Mouse (Mus musculus) embryo, embryonic 10.5 days (tissue): ENCODE data around the gene Ccng1.

Experiments
- DNase-seq: peaks from one replicate; pipeline ENCODE4 v3.0.0-alpha.2; 2015; ENCODE audit warnings: low spot score

The Ccng1 gene

DNA sequence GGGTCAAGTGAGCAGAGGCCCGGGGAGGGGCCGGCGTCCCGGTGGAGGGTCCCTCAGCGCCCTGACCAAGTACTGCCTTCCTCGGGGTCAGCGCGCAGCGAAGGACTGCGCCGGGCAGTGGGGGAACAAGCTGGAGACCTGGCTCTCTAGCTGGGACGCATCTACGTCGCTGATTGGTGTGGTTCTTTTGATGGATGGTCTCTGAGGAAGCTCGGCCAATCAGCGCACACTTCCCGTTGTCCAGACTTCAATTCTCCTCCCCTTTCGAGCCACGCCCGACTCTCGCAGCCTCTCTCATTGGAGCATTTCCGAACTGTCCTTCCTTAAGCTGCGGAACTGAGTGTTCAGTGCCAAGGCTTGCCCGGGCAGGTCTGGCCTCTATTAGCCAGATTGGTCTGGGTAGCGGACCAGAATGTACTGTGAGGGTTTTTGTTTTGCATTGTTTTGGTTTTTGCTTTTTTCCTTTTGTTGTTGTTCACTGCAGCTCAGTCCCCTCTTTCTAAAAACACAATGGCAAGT is at the start of gene Ccng1:
Gene Ccng1 (minus strand): TSS at position 203 of the 519 bp plus-strand sequence.
- peak; percentile 96 for DNase-seq

DNA sequence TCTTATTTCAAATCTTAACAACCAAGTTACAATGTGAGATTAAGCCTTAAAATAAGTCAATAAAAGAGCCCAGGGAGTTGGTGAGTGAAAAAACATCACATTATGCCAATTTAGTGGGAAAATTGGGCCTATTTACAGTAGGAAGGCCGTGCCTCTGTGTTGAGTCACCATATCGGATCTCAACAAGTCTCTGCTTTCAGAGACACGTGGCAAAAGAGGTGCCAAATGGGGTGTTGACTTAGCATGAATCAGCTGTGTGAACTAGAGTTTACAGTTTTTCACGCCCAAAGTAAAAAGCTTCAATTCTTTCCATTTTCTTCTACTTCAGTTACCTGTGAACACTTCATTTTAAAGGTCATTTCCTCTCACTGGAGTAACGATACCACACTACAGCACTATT is 35.2 kb upstream of the Ccng1 start:
- no peak for DNase-seq

DNA sequence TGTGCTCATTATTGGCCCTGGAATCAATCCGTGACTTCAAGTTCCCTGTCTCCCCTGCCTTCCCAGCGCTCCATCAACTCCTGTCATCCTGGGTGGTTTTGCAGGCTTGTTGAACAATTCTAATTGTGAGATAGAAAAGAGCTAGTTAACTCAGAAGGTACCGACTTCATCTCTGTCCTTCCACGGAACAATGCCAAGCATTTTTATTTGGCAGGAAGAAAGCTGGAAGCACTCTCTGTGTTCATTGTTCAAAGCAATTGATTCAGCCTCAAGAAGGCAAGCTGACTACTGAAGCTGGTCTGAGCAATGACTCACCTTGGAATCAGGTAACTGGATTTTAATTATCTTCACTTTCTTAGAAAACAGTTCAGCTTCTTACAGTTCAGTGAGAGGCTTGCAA is 34.6 kb upstream of the Ccng1 start:
- no peak for DNase-seq

DNA sequence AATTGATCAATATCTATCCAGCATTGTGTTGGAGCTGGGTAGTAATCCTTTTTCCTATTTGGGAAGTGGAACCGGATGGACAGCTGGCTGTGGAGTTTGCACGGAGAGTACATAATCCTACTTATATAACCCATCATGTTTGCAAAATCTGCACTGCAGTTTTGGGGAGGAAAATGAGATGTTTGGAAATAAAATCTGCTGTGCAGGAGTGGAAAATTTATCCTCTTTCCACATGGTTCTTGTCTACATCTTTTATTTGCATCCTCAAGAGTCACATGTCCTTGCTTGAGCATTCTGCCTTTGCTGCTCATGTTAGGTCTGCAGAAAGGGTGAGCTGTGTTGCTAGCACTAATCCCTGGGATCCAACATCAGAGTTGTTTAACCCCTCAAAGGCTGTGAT is 31.8 kb upstream of the Ccng1 start:
- no peak for DNase-seq

DNA sequence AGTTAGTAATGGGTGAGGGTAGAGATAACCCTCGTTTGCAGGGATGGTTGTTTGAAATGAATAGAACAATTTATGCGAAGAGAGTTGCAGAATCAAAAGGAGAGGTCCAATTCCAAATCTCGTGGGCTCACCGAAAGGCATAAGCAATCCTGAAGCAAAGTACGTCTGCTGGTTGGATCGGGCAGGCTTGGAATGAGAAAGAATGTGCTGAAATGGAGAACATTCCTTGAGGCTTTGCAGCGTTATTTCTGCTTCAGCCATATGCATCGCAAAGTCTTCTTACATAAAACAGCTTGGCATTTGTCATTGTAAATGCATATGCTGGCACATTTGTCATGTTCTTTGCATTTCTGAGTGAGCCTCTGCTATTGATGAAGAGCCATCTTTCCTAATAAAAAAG is 29.2 kb upstream of the Ccng1 start:
- no peak for DNase-seq

DNA sequence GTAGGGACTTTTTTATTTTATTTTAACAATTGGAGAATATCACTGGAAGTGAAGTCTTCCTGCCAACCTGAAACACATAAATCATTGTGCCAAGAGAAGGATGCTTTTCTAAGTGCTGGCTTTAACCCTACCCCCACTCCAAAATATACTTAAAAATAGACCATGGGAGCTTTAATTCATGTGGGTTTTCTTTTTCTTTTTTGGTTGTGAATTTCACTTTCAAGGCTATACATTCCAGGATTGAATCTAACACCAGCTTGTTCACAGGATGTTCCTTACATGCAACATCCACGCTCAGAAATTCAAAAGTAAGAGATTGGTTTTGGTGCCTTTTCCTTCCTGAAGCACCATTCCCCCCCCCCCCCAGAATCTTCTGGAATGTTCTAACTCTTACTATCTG is 28.2 kb upstream of the Ccng1 start:
- no peak for DNase-seq

DNA sequence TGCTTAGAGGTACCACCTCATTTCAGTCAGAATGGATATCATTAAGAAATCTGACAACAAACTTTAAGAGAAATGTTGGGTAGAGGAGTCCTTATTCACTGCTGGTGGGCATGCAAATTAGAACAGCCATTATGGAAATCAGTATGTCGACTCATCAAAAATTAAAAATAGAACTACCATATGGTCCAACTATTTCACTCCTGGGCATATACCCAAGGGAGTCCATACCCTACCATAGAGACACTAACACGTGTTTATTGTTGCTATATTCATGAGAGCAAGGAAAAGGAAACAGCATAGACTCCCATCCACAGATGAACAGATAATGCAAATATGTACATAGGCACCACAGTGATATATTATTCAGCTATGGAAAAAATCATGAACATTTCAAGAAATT is 26.7 kb upstream of the Ccng1 start:
- no peak for DNase-seq

DNA sequence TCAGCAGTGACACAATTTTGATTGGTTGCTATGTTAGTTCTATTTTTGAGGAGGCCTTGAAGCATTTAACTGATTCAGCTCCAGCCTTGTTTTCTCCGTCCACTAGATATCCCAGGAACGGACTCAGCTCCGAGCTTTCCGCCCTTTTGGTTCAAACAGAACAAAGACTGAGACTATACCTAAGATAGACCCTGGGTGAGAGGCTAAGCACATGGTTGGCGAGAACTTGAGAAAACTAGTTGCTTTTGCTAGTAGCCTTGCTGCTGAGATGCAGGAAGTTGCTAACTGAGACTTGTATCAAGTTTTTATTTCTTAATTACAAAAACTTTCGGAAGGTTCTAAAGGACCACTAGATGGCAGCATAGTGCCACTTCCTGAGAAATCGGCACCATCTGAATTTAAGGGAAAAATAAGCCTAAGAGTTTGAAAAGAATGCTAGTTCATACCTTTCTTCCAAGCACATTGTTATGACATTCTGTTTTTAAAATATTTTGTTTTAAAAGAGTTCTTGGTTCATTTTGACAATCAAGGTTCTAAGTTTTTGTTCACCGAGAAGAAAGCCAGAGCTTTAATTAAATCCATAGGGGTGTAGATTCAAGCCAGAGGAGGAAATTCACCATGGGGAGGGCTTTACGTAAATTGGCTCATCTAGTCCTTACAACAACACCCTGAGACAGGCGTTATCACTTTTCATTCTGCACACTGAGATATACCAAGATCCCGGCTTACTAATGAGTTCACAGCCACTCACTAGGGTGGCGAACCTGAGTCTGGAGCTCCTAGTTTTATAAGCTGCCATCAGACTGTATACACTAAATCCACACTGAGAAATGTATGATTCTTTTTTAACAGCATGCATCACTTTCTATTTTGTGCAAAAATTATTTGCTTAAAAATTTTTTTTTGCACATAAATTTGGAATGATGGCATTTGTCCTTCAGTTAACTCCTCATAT is 20.5 kb upstream of the Ccng1 start:
- peak; percentile 80 for DNase-seq

DNA sequence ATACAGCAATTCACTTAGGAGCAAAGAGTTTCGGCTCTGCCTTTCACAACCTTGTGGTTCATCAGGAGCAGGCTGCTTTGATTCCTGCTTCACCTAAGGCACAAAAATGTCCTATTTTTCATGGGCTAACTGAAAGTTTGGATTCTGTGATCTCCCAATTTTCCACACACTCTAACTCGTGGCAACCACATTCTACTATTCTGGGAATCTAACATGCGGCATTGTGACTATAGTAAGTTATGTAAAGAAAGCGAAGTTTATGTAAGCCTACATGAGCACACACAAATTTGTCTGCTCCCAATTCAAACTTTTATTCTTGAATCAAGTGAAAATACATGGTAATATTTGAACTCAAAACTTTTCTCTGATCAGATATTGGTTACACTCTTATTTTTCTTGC is 9.6 kb upstream of the Ccng1 start:
- DNase-seq, result no peak

DNA sequence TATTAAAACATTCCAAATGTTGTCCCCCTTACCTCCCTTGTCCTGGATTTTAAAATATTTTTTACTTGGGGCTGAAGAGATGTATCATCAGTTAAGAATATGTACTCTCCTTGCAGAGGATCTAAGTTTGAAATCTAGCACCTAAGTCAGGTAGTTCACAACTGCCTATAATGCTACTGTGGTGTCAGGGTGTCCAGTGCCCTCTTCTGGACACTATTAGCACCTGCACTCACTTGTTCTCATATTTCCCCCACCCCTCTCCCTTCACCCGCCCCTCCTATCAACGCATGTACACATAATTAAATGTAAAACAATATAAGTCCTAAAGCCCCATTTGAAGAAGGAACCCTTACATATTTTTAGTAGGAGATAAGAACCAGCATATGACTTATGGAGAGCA is 8.3 kb upstream of the Ccng1 start:
- peak; percentile 33 for DNase-seq

DNA sequence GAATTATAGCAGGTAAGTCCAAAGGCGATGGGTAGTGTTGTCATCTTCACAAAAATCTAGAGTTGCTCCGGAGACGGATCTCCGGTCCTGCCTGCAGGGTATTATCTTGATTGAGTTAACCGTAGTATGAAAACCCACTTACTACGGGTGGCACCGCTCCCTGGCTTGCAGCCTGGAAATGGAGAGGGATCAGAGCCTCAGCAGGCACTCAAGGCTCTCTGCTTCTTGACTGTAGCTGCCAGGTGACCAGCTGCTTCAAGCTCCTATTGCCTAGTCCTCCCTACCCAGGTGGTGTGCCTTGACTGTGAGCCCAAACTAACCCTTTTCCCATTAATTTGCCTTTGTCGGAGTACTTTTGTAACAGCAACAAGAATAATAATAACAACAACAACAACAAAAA is 4.8 kb upstream of the Ccng1 start:
- DNase-seq, result no peak

DNA sequence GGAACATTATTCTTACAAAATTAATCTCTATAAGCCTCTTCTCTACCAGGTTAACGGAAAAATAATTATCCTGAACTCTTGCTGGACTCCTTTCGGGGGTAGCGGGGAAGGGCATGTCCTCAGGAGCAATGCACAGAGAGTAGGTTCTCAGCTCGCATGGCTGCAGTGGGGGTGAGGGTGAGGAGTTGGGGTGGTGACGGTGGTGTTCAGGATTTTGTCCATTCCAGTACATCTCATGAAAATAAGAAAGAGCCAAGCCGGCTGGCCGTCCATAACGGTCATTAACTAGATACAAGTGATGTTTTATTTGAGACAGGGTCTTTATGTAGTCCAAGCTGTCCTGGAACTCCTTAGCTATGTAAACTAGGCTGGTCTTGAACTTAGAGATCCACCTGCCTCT is 857 bp upstream of the Ccng1 start:
- no peak for DNase-seq

DNA sequence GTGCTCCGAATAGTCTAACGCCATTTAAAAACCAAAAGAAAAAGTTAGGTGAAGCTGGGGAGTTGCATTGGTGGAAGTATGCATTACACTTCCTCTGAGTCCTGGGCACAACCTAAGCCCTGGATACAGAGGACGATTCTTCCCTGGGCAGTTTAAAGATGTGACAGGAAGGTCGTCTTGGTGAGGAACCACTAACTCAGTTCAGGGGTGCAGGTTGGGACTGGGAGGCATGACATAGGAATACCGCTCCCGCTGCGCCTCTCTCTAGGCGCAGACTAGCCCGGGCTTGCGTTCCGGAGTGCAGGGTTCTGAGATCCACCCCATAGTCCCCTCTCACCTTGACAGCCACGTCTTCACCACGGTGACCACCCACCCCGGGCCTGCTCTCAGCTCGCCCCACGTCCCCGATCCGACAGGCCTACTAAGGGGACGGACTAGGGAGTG is 425 bp downstream of the Ccng1 start:
- DNase-seq, result no peak

DNA sequence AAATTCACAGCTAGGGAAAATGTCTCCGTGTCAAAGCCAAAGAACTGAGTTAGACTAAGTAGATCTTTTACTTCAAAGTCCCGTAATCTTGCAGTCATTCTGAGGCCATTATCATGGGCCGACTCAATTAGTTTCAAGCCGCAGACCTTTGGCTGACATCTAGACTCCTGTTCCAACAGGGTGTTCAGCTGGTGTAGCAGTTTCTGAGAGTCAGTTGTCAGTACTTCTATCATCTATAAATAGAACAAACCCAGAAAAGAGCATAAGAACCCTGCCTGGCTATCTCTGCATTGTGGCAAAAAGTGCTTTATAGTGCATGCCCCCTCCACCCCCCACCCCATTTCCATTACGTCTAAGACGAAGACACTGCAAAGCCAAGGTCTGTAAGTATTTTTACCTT is 1.3 kb downstream of the Ccng1 start:
- DNase-seq, result no peak

DNA sequence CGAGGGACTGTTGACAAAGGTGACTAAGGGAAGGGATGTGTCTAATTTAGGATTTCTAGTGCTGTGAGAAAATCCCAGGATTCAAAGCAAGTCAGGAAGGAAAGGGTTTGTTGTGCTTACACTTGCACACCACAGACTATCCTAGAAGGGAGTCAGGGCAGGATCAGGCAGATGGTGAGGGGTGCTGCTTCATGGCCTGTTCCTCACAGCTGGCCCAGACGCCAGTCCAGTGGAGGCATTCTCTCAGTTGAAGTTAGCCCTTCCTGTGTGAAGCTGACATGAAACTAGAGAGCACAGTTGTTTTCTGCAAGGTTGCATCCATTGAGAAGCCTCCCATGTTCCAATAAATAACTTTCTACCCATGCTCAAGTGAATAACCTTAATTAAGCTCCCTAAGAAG is 7.4 kb downstream of the Ccng1 start:
- DNase-seq, result no peak

DNA sequence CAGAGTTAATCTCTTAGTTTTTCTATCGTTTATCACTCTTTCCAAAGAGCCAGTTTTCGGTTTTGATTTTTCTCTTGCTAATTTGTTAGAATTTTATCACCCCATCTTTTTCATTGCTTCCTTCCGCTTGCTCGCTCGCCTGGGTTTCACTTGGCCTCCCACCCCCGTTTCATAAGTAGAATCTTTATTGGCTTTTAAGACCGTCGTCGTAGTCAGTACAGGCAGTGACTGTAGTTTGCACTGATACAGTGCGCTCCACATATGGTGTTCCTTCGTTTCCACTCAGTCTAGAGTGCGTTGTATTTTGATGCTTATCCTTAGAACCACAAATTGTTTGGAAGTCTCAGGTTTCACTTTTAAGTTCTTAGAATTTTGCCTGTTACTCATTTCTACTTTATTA is 8.8 kb downstream of the Ccng1 start:
- no peak for DNase-seq

DNA sequence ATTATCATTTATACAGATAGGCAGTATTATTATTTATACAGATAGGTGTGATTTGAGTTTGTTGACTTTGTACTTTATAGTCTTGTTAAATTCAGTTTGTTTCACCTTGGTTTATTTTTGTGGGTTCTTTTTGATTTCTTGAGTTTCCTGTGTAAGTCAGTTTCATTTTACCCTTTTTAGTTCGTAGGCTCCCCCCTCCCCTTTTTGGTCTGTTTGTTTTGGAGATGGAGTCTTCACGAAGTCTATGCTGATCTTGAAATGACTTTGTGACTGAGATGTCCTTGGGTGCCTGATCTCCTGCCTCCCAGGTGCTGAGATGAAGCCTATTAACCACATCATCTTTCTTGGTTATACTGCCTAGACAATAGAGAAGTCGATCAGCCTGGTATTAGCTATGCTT is 10.8 kb downstream of the Ccng1 start:
- DNase-seq, result no peak

DNA sequence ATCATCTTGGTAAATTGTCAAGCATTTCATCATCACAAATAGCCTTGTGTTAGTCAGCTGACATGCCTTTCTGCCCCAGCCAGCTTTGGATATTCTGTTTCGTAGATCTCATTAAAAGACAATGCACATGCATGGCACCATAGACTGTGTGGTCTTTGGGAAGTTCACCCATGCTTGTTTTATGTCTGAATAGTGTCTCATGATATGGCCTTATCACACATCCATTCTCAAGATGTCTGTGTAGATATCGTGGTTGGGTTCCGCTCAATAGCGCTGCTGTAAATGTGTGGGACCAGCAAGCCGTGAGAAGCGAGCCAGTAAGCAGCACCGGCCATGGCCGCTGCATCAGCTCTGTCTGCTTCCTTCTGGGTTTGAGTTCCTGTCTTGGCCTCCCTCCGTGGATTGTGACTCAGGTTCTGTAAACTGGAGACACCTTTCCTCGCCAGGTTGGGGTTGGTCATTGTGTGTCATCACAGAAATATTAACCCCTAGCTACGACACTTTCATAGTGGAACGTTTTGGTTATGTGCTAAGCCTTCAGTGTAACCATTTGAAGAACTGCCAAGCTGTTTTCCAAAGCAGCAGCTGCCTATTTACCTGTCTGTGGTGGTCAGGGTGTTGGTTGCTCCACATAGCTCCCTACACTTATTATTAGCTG is 13.4 kb downstream of the Ccng1 start:
- no peak for DNase-seq

DNA sequence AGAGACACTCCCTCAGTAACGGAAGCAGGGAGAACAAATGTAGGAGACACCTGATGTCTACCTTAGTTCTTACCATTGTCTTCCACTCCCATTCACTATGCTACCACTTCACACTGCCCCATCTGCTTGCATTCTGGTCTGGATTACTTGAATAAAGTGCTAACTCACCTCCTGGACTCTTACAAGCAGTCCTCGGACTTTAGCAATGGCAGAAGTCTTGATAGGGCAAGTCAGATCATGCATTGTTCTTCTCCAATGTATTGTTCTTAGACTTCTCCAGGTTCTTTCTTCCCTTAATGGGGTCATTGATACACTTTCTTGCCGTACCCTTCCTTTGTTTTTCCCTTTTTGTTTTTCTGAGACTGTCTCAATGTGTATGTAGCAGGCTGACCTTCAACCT is 17.7 kb downstream of the Ccng1 start:
- DNase-seq, result no peak

DNA sequence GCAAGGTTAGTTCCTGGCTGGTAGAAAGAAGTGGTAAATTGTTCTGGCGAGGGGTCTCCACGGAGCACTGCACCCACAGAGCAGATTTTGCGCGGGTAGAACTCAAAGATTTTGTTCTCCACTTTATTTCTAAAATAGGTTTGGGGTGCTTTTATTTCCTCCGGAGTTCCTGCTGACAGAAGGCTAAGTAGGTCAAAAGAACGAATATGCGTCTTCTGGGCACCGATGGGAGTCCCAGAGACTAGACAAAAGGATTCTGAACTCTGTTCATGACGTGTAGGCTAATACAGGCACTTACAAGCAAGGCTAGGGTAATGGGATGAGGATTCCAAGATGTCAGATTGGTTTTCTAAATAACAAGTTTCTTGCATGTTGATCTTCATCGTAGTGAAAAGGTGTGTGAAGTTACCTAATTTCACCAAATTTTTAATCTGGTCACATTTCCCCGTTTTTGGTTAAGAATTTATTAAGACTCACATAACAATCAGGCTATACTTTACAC is 20.8 kb downstream of the Ccng1 start:
- DNase-seq, result peak; percentile 43

DNA sequence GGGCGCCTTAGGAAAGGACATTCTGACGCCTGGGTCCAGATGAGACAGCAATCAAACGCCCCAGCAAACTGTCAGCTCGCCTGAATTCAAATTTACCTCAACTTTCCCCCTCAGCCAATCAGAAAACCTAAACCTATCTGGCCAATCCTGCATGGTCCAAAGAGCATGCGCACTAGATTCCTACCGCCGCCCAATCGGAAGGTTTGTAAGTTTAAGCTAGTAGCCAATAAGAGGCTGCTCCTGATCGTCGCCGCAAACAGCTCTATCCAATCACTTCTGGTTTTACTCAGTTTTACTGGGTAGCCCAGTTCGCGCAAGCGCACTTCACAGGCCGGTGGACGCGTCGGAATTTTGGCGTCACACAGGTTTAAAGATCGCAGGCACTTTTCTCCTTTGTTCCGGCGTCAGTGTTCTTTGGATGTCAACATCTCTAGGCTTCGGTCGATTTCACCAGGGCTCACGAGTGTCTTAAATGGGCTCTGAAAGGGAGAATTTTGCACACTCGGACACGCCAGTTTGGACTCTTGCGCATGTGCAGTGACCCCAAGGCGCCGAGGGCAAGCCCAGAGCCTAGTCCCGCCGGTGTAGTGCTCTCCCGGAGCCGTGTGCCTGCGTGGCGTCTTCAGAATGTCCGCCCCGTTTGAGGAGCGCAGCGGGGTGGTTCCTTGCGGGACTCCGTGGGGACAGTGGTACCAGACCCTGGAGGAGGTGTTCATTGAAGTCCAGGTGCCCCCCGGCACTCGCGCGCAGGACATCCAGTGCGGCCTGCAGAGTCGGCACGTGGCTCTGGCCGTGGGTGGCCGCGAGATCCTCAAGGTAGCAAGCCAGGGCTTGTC is 21.6 kb downstream of the Ccng1 start, which contains the start of the genes Hmmr and Nudcd2:
Gene Hmmr (minus strand): TSS at position 84 of the 836 bp plus-strand sequence.
Gene Nudcd2 (plus strand): TSS at position 329 of the 836 bp plus-strand sequence.
- DNase-seq, result peak; percentile 98

DNA sequence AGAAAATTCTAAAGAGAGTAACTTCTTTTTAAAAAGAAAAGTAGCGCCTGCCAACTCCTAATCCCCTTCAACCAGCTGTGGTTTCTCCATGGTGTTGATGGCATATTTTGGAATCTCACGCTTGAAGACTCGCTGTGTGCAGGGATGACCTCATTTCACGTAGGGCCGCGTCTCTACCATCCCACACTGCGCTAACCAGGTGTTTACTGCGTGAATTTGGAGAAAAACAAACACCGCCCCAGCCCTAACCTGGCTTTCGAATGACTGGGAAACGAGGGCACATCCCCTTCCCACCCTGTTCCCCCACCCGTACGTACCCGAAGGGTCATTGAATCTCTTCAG is 22.1 kb downstream of the Ccng1 start:
- no peak for DNase-seq
